Mouse (Mus musculus) adrenal gland, postnatal 0 days (tissue): ENCODE data around the gene Bicd2. TPM values are rescaled to one million over a fixed set of nuclear protein-coding genes. Genes with fewer than 3 reads are reported as not detected.

Experiments used
- polyA plus RNA-seq: library from polyadenylated mRNA; unstranded; fragments of >200 nt; fragmentation: Nextera tagmentation; extraction: Ambion mirVana; gene quantifications from 2 replicates; pipeline ENCODE4 v1.2.1, GENCODE M21; 2015

The Bicd2 gene
- polyA plus RNA-seq: 11.8 and 15.5 TPM in 2 replicates

DNA sequence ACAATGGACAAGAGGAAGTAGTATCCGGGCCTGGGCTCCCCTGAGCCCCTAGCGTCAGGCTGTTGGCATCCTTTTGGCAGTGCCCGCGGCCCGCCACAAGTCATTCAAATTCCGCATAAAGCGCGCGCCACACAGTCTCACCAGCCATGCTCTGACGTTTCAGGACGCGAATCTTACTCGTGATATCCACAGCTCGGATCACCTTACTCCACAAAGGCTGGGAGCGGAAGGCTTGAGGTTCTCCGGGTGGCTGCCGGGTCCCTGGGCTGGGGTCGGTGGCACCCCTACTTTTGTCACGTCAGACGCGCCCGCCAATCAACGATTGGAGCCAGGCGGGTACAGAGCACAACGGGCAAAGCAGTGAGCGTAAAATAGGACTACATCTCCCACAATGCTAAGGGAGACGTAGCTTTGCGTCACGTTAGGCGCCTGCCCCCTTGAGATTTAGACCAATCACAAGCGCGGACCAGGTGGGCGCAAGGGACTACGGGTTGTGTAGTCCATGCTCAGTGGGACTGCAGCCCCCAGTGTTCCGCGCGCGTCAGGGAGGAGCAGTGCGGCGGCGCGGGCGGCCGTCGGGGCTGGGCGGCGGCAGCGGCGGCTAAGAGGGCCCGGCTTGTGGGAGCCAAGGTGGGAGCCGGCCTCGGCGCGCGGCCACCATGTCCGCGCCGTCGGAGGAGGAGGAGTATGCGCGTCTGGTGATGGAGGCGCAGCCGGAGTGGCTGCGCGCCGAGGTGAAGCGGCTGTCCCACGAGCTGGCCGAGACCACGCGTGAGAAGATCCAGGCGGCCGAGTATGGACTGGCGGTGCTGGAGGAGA lies at the start of gene Bicd2:
TSS of gene Bicd2 (plus strand) at position 574 of the 819 bp plus-strand sequence.

DNA sequence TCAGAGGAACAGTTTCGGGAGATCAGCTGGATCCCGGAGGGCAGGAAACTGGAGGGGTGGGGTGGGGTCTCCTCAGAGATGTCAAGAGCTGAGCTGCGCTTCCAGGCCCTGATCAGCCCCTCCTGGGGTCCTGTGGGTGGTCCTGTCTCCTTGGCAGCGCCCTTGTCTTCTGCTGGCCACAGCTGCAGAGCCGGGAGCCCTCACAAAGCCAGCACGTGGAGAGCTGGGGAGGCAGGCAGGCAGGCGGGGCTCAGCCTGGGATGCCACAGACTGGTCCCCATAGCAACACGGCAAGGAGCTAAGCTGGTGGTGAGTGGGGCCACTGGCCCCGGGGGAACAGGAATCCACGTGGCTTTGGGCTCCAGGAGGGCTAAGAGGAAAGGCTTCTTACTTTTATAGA lies 21.3 kb upstream of the Bicd2 start, which contains the start of gene Fgd3:
TSS of gene Fgd3 (minus strand) at position 272 of the 400 bp plus-strand sequence.

DNA sequence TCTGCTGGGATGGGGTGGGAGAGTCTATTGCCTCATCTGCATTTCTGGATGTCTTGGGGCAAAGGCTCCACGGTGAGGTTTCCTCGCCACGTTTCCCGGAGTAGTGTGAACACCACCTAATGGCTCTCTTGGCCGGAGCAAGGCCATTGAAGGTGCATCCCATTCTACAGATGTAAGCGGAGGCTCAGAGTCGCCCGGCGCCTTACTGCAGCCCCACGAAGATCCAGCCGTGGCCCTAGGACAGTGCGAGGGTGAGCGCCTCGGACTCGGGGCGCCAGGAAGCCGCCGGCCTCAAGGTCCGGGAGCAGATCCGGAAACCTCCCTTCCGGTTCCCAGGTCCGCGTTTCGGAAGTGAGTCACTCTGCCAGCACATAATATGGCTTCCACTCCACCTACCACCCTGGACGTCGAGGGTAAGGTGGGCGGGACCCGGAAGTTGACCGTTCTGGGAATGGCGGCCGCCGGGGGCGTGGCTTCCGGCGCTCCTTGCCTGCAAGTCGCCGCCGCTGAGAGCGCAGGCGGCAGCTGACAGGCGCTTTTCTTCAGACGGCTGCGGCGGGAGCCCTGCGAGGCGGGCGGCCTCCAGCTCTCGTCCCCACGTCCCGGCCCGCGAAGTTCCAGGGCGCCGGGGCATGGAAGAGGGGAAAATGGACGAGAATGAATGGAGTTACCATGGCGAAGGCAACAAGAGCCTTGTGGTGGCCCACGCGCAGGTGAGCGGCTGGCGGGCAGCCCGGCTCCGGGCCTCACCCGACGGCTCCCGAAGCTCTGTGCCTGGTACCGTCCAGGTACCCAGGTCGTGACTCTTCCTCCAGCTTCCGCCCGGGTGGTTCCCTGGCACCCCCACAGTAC lies 79.6 kb downstream of the Bicd2 start, which contains the start of gene Ippk:
TSS of gene Ippk (plus strand) at position 496 of the 852 bp plus-strand sequence.

Other genes starting within 250 kb of the Bicd2 start
- gene Wnk2, start 193.6 kb upstream of the Bicd2 start, polyA plus RNA-seq: 1.0 and 1.8 TPM in 2 replicates
- 103 and 104 TPM in 2 replicates for gene Ninj1, start 154.1 kb upstream of the Bicd2 start, polyA plus RNA-seq
- gene Card19, start 125.5 kb upstream of the Bicd2 start, polyA plus RNA-seq: 96.4 and 98.2 TPM in 2 replicates
- 16.2 and 23.9 TPM in 2 replicates for gene Susd3, start 92.9 kb upstream of the Bicd2 start, polyA plus RNA-seq
- 0.44 and 0.57 TPM in 2 replicates for gene Fgd3, start 21.3 kb upstream of the Bicd2 start, polyA plus RNA-seq
- gene Ippk, start 79.7 kb downstream of the Bicd2 start, polyA plus RNA-seq: 10.2 and 16.9 TPM in 2 replicates
- 0.69 and 0.99 TPM in 2 replicates for gene Tes3-ps, start 151.7 kb downstream of the Bicd2 start, polyA plus RNA-seq
- gene Ecm2, start 163.2 kb downstream of the Bicd2 start, polyA plus RNA-seq: 3.1 and 5.0 TPM in 2 replicates
- 64.4 and 97.2 TPM in 2 replicates for gene Aspn, start 202.9 kb downstream of the Bicd2 start, polyA plus RNA-seq
- 4.7 and 15.6 TPM in 2 replicates for gene Omd, start 240.9 kb downstream of the Bicd2 start, polyA plus RNA-seq